Mouse (Mus musculus) bone marrow macrophage, adult 2 months (primary cell): ENCODE measurements around the gene Gpr152.

Source experiments
- CTCF ChIP-seq: IDR thresholded peaks from 2 replicates; pipeline ENCODE4 v1.5.1; 2012; ENCODE audit warnings: low read depth, mild to moderate bottlenecking, low read length, moderate library complexity
- POLR2A ChIP-seq: IDR thresholded peaks from 2 replicates; pipeline ENCODE4 v1.6.1; 2012; ENCODE audit warnings: mild to moderate bottlenecking, low read depth, low read length, borderline replicate concordance

DNA sequence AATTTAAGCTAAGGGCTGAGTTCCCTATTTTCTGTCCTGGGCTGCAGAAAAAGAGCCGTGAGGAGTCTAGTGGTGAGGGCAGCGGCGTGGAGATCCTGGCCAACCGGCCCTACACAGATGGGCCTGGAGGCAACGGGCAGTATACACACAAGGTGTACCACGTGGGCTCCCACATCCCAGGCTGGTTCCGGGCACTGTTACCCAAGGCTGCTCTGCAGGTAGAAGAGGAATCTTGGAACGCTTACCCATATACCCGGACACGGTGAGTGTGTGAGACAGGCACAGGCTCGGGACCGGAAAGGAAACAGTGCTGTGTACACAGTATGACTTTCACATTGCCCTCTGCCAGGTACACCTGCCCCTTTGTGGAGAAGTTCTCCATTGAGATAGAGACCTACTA, 37.0 kb upstream of the Gpr152 start:
- TF ChIP-seq POLR2A, result no peak
- no peak for TF ChIP-seq CTCF
